Mouse (Mus musculus): Measurements from ENCODE around the gene Mrc1. TPM values are rescaled to one million over a fixed set of nuclear protein-coding genes. Genes with fewer than 3 reads are reported as not detected.
"Not testable (repeated sequence)": the region's sequence is repeated elsewhere in the genome, so short reads cannot be mapped to it uniquely, and the experiment has no call there.

The Mrc1 gene
- total and polyA plus RNA-seq, 2 experiments = 2.7 to 49.4 TPM

DNA sequence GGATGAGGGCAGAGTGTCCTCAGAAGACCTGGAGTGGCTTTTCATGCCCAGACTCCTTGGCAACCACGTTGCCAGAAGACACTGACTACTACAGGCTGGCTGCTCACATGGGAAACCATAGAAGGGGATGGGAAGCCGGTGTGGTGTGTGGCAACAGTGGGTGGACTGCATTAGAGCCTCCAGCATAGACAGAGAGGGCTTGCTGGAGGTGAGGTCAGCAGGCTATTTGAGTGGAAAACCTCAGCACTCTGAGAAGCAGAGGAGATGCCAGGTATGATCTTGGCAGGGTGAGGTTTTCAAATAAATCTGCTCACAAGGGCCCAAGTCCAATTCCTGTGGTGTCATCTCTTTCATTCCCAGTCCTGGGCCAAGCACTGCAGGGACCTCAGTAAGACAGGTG, 29.6 kb upstream of the Mrc1 start:
- H3K4me3 ChIP-seq (ENCODE audit: insufficient read depth, low read depth, low read length) = no peak overlapping the region
- no peaks in the 10 kb centered on the region for H3K4me1 ChIP-seq (ENCODE audit: control insufficient read depth, insufficient read depth, low read length)
- DNase-seq (ENCODE audit: extremely low read depth, low read depth, low spot score) = no peak
- H3K27me3 ChIP-seq (ENCODE audit: control insufficient read depth, insufficient read depth, low read length) = no peaks in the 10 kb centered on the region
- no peaks in the 10 kb centered on the region for H3K36me3 ChIP-seq (ENCODE audit: control insufficient read depth, insufficient read depth, low read length)
- H3K9ac ChIP-seq (ENCODE audit: low read depth, low read length) = no peak overlapping the region
- H3K79me2 ChIP-seq (ENCODE audit: control insufficient read depth, insufficient read depth, low read length) = no peaks in the 10 kb centered on the region
- 54% methylated on average over 2 of the region's 2 CpGs for WGBS
- no peak for TF ChIP-seq CTCF (IDR thresholded peaks at IDR 0.05; ENCODE audit: low read depth, low read length)
- no peak for TF ChIP-seq POLR2A (IDR thresholded peaks at IDR 0.05; ENCODE audit: extremely low read depth, insufficient read depth, low read length)
- H3K27ac ChIP-seq (replicated peaks; ENCODE audit: insufficient read depth, low read depth, low read length) = no peak overlapping the region

DNA sequence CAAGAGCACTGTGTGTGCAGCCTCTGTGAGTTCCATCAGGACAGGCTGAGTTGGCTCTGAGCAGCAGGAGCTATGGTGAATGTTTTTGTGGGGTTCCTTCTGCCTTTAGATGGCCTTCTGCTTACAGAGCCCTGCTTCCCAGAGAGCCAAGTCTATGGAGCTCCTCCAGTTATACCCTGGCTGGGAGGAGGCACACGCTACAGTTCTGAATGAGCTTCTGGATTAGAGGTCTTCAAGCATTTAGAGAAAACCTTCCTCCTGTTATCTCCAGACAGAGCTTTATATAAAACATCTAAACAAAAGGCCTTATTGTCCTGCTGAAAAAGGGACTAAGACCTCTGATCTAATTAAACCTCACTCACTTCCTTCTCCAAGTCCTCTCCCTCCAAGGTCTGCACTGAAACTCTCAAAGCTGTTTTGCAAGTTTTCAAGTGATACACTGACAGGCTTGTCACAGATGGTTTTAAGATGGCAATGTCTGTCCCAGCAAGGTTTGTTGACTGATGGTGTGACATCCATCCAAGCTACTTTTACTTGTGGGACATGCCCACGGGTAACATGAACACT, 28.2 kb upstream of the Mrc1 start:
- not testable (repeated sequence) for H3K36me3 ChIP-seq (ENCODE audit: control insufficient read depth, insufficient read depth, low read length); H3K9ac ChIP-seq (ENCODE audit: low read depth, low read length); H3K27me3 ChIP-seq (ENCODE audit: control insufficient read depth, insufficient read depth, low read length); H3K4me3 ChIP-seq (ENCODE audit: insufficient read depth, low read depth, low read length); H3K79me2 ChIP-seq (ENCODE audit: control insufficient read depth, insufficient read depth, low read length); H3K27ac ChIP-seq (replicated peaks; ENCODE audit: insufficient read depth, low read depth, low read length); DNase-seq (ENCODE audit: extremely low read depth, low read depth, low spot score); H3K4me1 ChIP-seq (ENCODE audit: control insufficient read depth, insufficient read depth, low read length)
- WGBS = 83% methylated on average over 1 of the region's 2 CpGs

DNA sequence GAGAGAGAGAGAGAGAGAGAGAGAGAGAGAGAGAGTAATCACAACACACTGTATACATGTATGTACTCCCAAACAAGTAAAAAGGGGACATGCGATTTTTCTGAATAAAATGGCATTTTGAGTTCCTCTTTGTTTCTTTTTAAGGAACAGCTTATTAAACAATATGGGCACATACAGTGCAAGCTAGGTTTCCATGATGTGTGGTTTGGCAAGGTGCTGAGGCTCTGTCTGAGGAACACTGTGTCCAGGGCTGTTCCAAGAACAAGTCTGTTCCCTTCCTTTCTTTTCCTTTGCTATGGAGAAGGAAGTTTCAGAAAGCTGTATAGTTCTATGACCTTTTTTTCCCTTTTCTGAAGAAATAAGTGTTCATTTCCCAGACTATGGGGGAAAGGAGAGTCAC, 24.9 kb upstream of the Mrc1 start:
- 91% methylated on average over 1 of the region's 1 CpGs for WGBS
- H3K4me3 ChIP-seq (ENCODE audit: insufficient read depth, low read depth, low read length) = no peak overlapping the region
- no peaks in the 10 kb centered on the region for H3K79me2 ChIP-seq (ENCODE audit: control insufficient read depth, insufficient read depth, low read length)
- no peak overlapping the region for H3K9ac ChIP-seq (ENCODE audit: low read depth, low read length)
- DNase-seq (ENCODE audit: extremely low read depth, low read depth, low spot score) = no peak
- no peak overlapping the region for H3K27ac ChIP-seq (replicated peaks; ENCODE audit: insufficient read depth, low read depth, low read length)
- H3K4me1 ChIP-seq (ENCODE audit: control insufficient read depth, insufficient read depth, low read length) = no peaks in the 10 kb centered on the region
- no peaks in the 10 kb centered on the region for H3K27me3 ChIP-seq (ENCODE audit: control insufficient read depth, insufficient read depth, low read length)
- TF ChIP-seq POLR2A (IDR thresholded peaks at IDR 0.05; ENCODE audit: extremely low read depth, insufficient read depth, low read length) (no peak), CTCF (IDR thresholded peaks at IDR 0.05; ENCODE audit: low read depth, low read length) (no peak)
- H3K36me3 ChIP-seq (ENCODE audit: control insufficient read depth, insufficient read depth, low read length) = no peaks in the 10 kb centered on the region

DNA sequence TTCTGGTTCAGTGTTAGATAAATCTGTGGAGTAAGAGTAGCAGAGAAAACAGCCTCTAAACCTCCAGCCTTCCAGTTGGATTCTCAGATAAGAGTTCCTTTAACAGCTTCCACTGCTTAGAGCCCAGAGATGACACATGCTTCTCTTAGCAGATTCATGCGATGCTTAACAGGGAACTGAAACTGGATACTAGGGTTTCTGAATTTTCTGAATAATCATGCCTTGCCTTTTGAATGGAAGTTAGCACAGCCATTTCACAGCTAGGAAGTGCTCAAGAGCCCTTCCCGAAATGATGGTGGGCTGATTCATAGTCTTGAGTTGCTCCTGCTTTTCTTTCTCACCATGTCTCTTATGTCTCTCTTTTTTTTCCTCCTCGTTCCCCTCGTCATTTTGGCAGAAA, 22.4 kb upstream of the Mrc1 start:
- Histone ChIP-seq H3K4me3 (ENCODE audit: insufficient read depth, low read depth, low read length) (no peak overlapping the region), H3K79me2 (ENCODE audit: control insufficient read depth, insufficient read depth, low read length) (no peaks in the 10 kb centered on the region), H3K27ac (replicated peaks; ENCODE audit: insufficient read depth, low read depth, low read length) (no peak overlapping the region), H3K4me1 (ENCODE audit: control insufficient read depth, insufficient read depth, low read length) (no peaks in the 10 kb centered on the region), H3K9ac (ENCODE audit: low read depth, low read length) (no peak overlapping the region), H3K27me3 (ENCODE audit: control insufficient read depth, insufficient read depth, low read length) (no peaks in the 10 kb centered on the region), H3K36me3 (ENCODE audit: control insufficient read depth, insufficient read depth, low read length) (no peaks in the 10 kb centered on the region)
- DNase-seq (ENCODE audit: extremely low read depth, low read depth, low spot score) = peak; percentile 32
- TF ChIP-seq POLR2A (IDR thresholded peaks at IDR 0.05; ENCODE audit: extremely low read depth, insufficient read depth, low read length) (no peak), CTCF (IDR thresholded peaks at IDR 0.05; ENCODE audit: low read depth, low read length) (no peak)
- 72% methylated on average over 4 of the region's 4 CpGs for WGBS

DNA sequence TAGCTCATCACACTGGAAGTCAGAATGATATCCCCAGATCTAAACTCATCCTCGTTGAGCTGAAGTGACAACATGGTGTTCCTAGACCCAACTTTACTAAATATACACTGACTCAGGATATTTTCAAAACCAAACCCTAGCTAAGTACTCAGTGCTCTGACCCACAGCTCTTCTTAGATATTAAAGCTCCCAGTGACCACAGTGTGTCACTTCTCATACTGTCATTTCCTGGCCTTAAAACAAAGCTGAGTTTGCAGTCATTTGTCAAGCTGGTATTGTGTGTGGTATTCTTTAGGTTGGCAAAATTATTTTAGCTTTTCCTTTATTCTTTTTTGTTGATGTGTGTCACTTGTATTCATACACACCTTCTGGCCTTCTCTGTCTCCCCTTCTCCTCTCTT, 18.5 kb upstream of the Mrc1 start:
- DNase-seq (ENCODE audit: extremely low read depth, low read depth, low spot score) = no peak
- Histone ChIP-seq H3K4me3 (ENCODE audit: insufficient read depth, low read depth, low read length) (no peak overlapping the region), H3K9ac (ENCODE audit: low read depth, low read length) (no peak overlapping the region), H3K27ac (replicated peaks; ENCODE audit: insufficient read depth, low read depth, low read length) (no peak overlapping the region), H3K79me2 (ENCODE audit: control insufficient read depth, insufficient read depth, low read length) (no peaks in the 10 kb centered on the region), H3K36me3 (ENCODE audit: control insufficient read depth, insufficient read depth, low read length) (no peaks in the 10 kb centered on the region), H3K27me3 (ENCODE audit: control insufficient read depth, insufficient read depth, low read length) (no peaks in the 10 kb centered on the region), H3K4me1 (ENCODE audit: control insufficient read depth, insufficient read depth, low read length) (no peaks in the 10 kb centered on the region)
- TF ChIP-seq CTCF (IDR thresholded peaks at IDR 0.05; ENCODE audit: low read depth, low read length) (no peak), POLR2A (IDR thresholded peaks at IDR 0.05; ENCODE audit: extremely low read depth, insufficient read depth, low read length) (no peak)
- 84% methylated on average over 1 of the region's 1 CpGs for WGBS

DNA sequence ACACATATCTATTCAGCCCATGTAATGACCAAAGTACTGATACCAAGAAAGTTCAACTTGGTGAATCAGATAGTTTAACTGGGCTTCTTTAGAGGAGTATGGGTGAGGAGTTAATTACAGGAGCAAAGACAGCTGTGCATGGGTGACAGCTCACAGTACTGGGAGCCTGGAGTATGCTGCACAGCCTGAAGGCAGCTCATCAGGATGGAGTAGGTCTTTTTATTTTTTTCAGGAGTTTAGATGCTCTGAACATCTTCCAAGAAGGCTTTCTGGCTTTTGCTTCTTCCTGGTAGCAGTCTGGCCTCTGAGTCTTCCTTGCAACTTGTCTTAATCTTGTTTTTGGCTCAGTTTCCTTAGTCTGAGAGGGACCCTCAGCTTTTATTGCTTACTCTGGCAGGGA, 17.6 kb upstream of the Mrc1 start:
- Histone ChIP-seq H3K27me3 (ENCODE audit: control insufficient read depth, insufficient read depth, low read length) (no peaks in the 10 kb centered on the region), H3K4me1 (ENCODE audit: control insufficient read depth, insufficient read depth, low read length) (no peaks in the 10 kb centered on the region), H3K36me3 (ENCODE audit: control insufficient read depth, insufficient read depth, low read length) (no peaks in the 10 kb centered on the region), H3K9ac (ENCODE audit: low read depth, low read length) (no peak overlapping the region), H3K27ac (replicated peaks; ENCODE audit: insufficient read depth, low read depth, low read length) (no peak overlapping the region), H3K4me3 (ENCODE audit: insufficient read depth, low read depth, low read length) (no peak overlapping the region), H3K79me2 (ENCODE audit: control insufficient read depth, insufficient read depth, low read length) (no peaks in the 10 kb centered on the region)
- TF ChIP-seq POLR2A (IDR thresholded peaks at IDR 0.05; ENCODE audit: extremely low read depth, insufficient read depth, low read length) (no peak), CTCF (IDR thresholded peaks at IDR 0.05; ENCODE audit: low read depth, low read length) (no peak)
- no peak for DNase-seq (ENCODE audit: extremely low read depth, low read depth, low spot score)
